Mouse (Mus musculus) telencephalon, adult 2 months (tissue): ENCODE results near the gene Ccpg1os.

Source experiments
- DNase-seq: peaks from one replicate; pipeline ENCODE4 v3.0.0-alpha.2; 2011; ENCODE audit warnings: low read depth, low spot score

The Ccpg1os gene

DNA sequence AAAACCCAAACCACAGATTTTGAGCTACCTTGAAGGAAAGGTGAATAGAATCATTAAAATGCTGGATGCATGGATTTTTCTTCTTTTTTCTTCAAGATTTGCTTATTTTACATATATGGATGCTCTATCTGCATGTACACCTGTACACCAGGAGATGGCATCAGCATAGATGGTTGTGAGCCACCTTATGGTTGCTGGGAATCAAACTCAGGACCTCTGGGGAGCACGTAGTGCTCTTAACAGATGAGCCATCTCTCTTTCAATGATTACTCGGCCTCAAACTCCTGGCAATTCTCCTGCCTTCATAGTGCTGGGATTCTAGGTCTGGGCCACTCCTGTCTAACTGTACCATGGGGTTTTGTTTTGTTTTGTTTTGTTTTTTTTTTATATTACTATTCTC is 2.1 kb downstream of the Ccpg1os start:
- DNase-seq = no peak

GRCm38 (mm10) chr9:72975242-72975641 is 9.9 kb downstream of the Ccpg1os start:
- no peak for DNase-seq

DNA sequence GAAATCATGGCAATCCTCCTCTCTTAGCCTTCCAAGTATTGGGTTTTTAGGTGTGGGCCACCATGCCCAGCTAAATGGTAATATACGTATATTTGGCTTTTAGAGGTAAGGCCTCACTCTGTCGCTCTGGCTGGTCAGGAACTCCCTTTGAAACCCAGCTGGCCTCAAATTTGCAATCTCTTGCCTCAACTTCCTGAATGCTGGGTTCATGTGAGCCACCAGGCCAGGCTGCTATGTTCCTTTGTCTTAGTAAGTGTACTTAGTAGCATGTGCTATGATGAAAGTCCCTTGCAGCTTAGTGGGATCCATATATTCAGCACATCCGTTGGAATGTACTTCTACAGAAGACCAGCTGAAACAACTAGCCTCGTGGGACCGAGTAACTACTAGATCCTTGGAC is 10.4 kb downstream of the Ccpg1os start:
- no peak for DNase-seq

GRCm38 (mm10) chr9:72972984-72973383 is 12.2 kb downstream of the Ccpg1os start:
- no peak for DNase-seq

DNA sequence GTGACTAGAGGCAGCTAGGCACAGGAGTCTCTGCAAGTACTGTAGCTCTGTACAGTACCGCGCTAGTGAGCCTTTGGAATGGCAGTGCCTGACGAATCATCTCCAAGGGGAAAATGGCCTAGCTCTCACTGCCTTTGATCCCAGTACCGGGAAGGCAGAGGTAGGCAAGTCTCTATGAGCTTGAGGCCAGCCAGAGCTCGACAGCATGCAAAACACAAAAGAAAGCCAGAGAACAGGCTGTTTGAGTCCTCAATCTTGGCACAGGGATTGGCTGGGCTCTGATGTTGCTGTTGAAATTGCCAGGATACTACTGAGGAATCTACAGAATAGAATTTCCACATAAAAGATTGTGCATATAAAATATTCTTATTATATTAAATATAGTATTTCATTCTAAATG is 12.7 kb downstream of the Ccpg1os start:
- no peak for DNase-seq

DNA sequence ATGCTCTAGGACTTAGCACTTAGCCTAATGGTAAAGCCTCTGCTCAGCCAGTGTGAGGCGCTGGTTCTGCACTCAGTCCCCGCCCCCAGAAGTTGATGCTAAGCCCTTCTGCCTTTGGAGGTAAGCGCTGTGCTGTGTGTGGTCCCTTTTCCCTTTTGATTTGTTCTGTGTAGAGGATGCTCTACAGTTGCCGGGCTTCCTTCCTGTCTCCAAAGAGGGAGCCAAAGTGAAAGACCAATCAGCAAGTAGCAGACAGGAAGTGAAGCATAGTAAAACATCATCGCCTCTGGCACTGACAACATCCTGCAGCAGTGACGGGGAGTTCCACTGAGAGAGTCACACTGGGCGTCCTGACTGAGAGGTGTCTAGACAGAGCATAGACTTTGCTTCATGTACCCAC is 15.3 kb downstream of the Ccpg1os start:
- DNase-seq = no peak

GRCm38 (mm10) chr9:72968349-72969061 is 16.7 kb downstream of the Ccpg1os start:
- peak; percentile 92 for DNase-seq

DNA sequence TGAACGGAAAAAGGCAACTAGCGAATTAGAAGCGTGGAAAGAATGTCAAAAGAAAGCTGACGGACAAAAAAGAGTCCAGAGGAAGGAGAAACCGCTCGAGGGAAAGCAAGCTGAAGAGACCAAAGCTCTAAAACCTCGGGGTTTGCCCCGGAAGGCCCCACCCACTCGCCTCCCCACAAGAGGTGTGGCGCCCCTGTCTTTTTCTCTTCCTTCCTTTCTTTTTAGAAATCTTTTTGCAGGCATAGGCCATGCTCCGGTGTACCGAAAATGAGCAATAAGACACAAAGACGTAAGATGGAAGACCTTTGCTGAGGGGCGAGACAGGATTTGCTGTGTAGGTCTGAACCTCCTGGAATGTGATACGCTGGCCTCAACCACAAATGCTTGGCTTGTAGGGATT is 23.2 kb downstream of the Ccpg1os start:
- DNase-seq = no peak

- DNase-seq = no peak
Observed at GRCm38 (mm10) chr9:72961346-72961745, 23.8 kb downstream of the Ccpg1os start.

GRCm38 (mm10) chr9:72958521-72959450 is 26.4 kb downstream of the Ccpg1os start, which contains the start of the genes Dyx1c1 and Gm44503:
Dyx1c1 (plus strand) TSS chr9:72958785.
Gm44503 (plus strand) TSS chr9:72958852.
- DNase-seq = peak; percentile 51

GRCm38 (mm10) chr9:72955546-72955945 is 29.6 kb downstream of the Ccpg1os start:
- DNase-seq = no peak

GRCm38 (mm10) chr9:72954746-72955145 is 30.4 kb downstream of the Ccpg1os start:
- DNase-seq = no peak

- DNase-seq = no peak
Observed at GRCm38 (mm10) chr9:72949572-72949971, 35.6 kb downstream of the Ccpg1os start.

GRCm38 (mm10) chr9:72947010-72947409 is 38.2 kb downstream of the Ccpg1os start:
- DNase-seq = no peak

GRCm38 (mm10) chr9:72944286-72944685 is 40.9 kb downstream of the Ccpg1os start:
- no peak for DNase-seq

GRCm38 (mm10) chr9:72943424-72943823 is 41.8 kb downstream of the Ccpg1os start:
- no peak for DNase-seq

- DNase-seq = no peak
Observed at GRCm38 (mm10) chr9:72936301-72936700, 48.9 kb downstream of the Ccpg1os start.

DNA sequence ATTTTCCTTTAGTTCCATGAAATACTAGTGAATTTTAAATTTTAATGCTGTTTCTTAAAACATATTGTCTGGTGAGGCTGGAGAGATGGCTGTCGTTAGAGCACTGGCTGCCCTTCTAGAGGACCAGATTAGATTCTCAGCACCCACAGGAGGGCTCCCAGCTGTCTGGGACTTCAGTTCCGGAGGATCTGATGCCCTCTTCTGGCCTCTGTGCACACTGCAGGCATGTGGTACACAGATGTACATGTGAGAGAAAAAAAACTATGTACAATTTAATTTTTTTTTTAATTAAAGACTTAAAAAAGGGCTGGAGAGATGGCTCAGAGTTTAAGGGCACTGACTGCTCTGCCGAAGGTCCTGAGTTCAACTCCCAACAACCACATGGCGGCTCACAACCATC is 49.9 kb downstream of the Ccpg1os start:
- DNase-seq = no peak

- DNase-seq = peak; percentile 83
Observed at GRCm38 (mm10) chr9:72931166-72931790, 53.9 kb downstream of the Ccpg1os start.
